Mouse (Mus musculus): ENCODE results near the gene Olfr1357. TPM values are rescaled to one million over a fixed set of nuclear protein-coding genes. Genes with fewer than 3 reads are reported as not detected.

The Olfr1357 gene
- polyA plus RNA-seq, 1 experiment from 2014 or later, result not detected

DNA sequence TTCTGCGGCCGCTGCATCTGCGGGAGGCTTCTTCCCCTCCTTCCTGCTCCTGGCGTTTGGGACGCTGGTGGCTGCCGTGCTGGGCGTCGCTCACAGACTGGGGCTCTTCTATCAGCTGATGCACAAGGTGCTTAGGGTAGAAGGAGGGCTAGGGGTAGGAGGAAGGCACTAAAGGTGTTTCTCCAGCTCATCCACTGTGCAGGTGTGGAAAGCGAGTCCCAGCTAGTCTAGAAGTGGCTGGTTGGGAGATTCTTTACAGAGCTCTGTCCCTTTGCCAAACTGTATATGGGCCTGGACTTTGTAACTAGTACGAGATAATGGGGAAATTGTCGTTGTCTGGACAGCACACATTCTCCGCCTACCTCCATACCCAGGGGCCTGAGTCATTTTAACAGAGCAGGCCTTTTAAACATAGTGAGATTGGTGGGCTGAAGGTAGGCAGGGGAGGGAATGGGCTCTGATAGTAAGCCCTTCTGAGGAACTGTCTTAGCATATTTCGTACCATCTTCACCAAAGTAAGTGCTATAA, 42.7 kb downstream of the Olfr1357 start:
- 0 out of 2 replicates have a peak, but pooled peaks cover 4% of the 10 kb centered on the region for H3K4me1 ChIP-seq (ENCODE audit: control insufficient read depth, insufficient read depth, low read length)
- no peaks in the 10 kb centered on the region for H3K9me3 ChIP-seq (ENCODE audit: control insufficient read depth, low read length)
- no peaks in the 10 kb centered on the region for H3K27me3 ChIP-seq (ENCODE audit: control insufficient read depth, insufficient read depth, low read length)
- H3K27ac ChIP-seq (ENCODE audit: low read depth, low read length), result no peak overlapping the region
- H3K36me3 ChIP-seq (ENCODE audit: control insufficient read depth, insufficient read depth, low read length), result no peaks in the 10 kb centered on the region
- peak overlapping the region; percentile 60 for H3K4me2 ChIP-seq (ENCODE audit: low read depth)
- ATAC-seq (ENCODE audit: insufficient read depth, low FRiP score, low TSS enrichment) (peak; percentile 33), DNase-seq (ENCODE audit: low spot score) (no peak)
- 15% methylated on average over 13 of the region's 13 CpGs for WGBS
- H3K4me3 ChIP-seq (ENCODE audit: low read depth, low read length), result peak overlapping the region; percentile 54
- H3K9ac ChIP-seq (ENCODE audit: low read length), result peak overlapping the region; percentile 58

DNA sequence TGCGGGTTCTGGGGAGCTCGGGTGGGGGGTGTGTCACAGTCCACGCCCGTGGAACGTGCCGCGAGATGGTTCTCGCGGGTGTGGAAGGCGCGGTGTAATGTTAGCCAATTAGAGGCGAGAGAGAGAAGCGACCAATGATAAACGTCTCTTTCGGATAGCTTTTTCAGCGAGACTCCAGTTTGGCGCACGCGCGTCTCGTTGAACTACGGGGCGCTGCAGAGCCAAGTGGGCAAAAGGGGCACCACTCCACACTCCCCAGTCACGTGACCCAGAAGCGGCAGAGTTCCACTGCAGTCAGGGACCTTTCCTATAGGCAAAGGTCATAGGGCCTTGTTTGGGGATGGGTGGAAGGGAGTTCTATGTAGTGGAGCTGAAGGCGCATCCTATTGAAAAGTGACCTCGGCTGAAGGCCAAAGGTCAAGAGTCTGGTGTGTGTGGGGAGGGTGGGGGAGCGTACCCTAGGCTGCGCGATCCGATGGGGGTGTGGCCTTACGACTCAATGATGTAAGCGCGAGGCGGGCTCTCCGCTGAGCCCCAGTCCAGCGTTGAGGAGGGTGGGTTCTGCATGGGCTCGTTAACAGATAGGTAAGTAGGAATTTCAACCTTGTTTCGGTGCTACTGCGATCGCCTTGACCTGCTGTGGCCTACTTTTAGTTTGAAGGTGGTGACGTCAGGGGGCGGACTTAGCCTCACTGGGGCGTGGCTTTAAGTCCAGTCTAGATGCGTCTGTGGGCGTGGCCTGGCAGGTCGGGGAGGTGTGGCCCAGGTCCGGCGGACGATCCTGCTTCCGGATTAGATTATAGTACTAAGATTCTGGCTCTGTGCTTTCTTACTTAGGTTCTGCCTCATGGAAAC, 43.4 kb downstream of the Olfr1357 start, which contains the start of gene Ilvbl:
TSS of gene Ilvbl (plus strand) at position 97 of the 855 bp plus-strand sequence.
- peak within 1 kb of the TSS; percentile 56; the same call in 1 of the 2 replicates for H3K27ac ChIP-seq (ENCODE audit: low read depth, low read length)
- H3K9me3 ChIP-seq (ENCODE audit: control insufficient read depth, low read length), result no peaks in the 10 kb centered on the region
- H3K36me3 ChIP-seq (ENCODE audit: control insufficient read depth, insufficient read depth, low read length), result no peaks in the 10 kb centered on the region
- peak within 1 kb of the TSS; percentile 60 for H3K4me2 ChIP-seq (ENCODE audit: low read depth)
- ATAC-seq (ENCODE audit: insufficient read depth, low FRiP score, low TSS enrichment), result peak; percentile 91
- peak within 1 kb of the TSS; percentile 58 for H3K9ac ChIP-seq (ENCODE audit: low read length)
- H3K4me3 ChIP-seq (ENCODE audit: low read depth, low read length), result peak within 1 kb of the TSS; percentile 54
- H3K4me1 ChIP-seq (ENCODE audit: control insufficient read depth, insufficient read depth, low read length), result 0 out of 2 replicates have a peak, but pooled peaks cover 4% of the 10 kb centered on the region
- H3K27me3 ChIP-seq (ENCODE audit: control insufficient read depth, insufficient read depth, low read length), result no peaks in the 10 kb centered on the region
- WGBS, result under 1% methylated on average over 51 of the region's 51 CpGs
- DNase-seq (ENCODE audit: low spot score), result peak; percentile 95

- H3K4me2 ChIP-seq (ENCODE audit: low read depth), result no peak overlapping the region
- WGBS, result 81% methylated on average over 3 of the region's 3 CpGs
- no peaks in the 10 kb centered on the region for H3K9me3 ChIP-seq (ENCODE audit: control insufficient read depth, low read length)
- ATAC-seq (ENCODE audit: insufficient read depth, low FRiP score, low TSS enrichment) (no peak), DNase-seq (ENCODE audit: low spot score) (no peak)
- no peak overlapping the region for H3K4me3 ChIP-seq (ENCODE audit: low read depth, low read length)
- no peaks in the 10 kb centered on the region for H3K36me3 ChIP-seq (ENCODE audit: control insufficient read depth, insufficient read depth, low read length)
- H3K9ac ChIP-seq (ENCODE audit: low read length), result no peak overlapping the region
- H3K27ac ChIP-seq (ENCODE audit: low read depth, low read length), result no peak overlapping the region
- 0 out of 2 replicates have a peak, but pooled peaks cover 4% of the 10 kb centered on the region for H3K4me1 ChIP-seq (ENCODE audit: control insufficient read depth, insufficient read depth, low read length)
- no peaks in the 10 kb centered on the region for H3K27me3 ChIP-seq (ENCODE audit: control insufficient read depth, insufficient read depth, low read length)
Measured at GRCm38 (mm10) chr10:78573226-78573625, 44.6 kb downstream of the Olfr1357 start.

GRCm38 (mm10) chr10:78570897-78571296, 47.0 kb downstream of the Olfr1357 start:
- H3K9me3 ChIP-seq (ENCODE audit: control insufficient read depth, low read length), result no peaks in the 10 kb centered on the region
- no peak overlapping the region for H3K4me3 ChIP-seq (ENCODE audit: low read depth, low read length)
- no peak overlapping the region for H3K27ac ChIP-seq (ENCODE audit: low read depth, low read length)
- H3K27me3 ChIP-seq (ENCODE audit: control insufficient read depth, insufficient read depth, low read length), result no peaks in the 10 kb centered on the region
- WGBS, result 69% methylated on average over 2 of the region's 2 CpGs
- H3K36me3 ChIP-seq (ENCODE audit: control insufficient read depth, insufficient read depth, low read length), result no peaks in the 10 kb centered on the region
- H3K4me1 ChIP-seq (ENCODE audit: control insufficient read depth, insufficient read depth, low read length), result 0 out of 2 replicates have a peak, but pooled peaks cover 4% of the 10 kb centered on the region
- H3K4me2 ChIP-seq (ENCODE audit: low read depth), result no peak overlapping the region
- no peak for DNase-seq (ENCODE audit: low spot score)
- no peak for ATAC-seq (ENCODE audit: insufficient read depth, low FRiP score, low TSS enrichment)
- H3K9ac ChIP-seq (ENCODE audit: low read length), result no peak overlapping the region

- Histone ChIP-seq H3K36me3 (ENCODE audit: control insufficient read depth, insufficient read depth, low read length) (no peaks in the 10 kb centered on the region), H3K27ac (ENCODE audit: low read depth, low read length) (no peak overlapping the region), H3K27me3 (ENCODE audit: control insufficient read depth, insufficient read depth, low read length) (no peaks in the 10 kb centered on the region), H3K9me3 (ENCODE audit: control insufficient read depth, low read length) (no peaks in the 10 kb centered on the region), H3K4me2 (ENCODE audit: low read depth) (no peak overlapping the region), H3K4me3 (ENCODE audit: low read depth, low read length) (no peak overlapping the region), H3K4me1 (ENCODE audit: control insufficient read depth, insufficient read depth, low read length) (0 out of 2 replicates have a peak, but pooled peaks cover 4% of the 10 kb centered on the region), H3K9ac (ENCODE audit: low read length) (no peak overlapping the region)
- 70% methylated on average over 6 of the region's 6 CpGs for WGBS
- no peak for DNase-seq (ENCODE audit: low spot score)
- ATAC-seq (ENCODE audit: insufficient read depth, low FRiP score, low TSS enrichment), result no peak
Measured at GRCm38 (mm10) chr10:78570416-78570815, 47.5 kb downstream of the Olfr1357 start.

DNA sequence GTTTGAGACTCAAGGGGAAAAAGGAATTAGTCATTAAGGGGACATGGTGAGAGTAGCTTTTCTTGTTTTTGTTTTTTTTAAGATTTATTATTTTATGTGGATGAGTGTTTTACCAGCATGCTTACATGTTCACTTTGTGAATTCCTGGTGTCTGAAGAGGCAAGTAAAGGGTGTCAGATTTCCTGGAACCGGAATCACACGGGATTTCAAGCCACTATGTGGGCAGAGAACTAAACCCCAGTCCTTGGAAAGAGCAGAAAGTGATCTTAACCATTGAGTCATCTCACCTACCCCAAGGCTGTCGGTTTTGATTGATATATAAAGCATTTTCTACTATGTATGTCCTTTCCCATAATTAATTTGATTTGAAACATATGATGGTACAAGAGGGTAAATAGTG, 48.2 kb downstream of the Olfr1357 start:
- Histone ChIP-seq H3K9me3 (ENCODE audit: control insufficient read depth, low read length) (no peaks in the 10 kb centered on the region), H3K4me3 (ENCODE audit: low read depth, low read length) (no peak overlapping the region), H3K27me3 (ENCODE audit: control insufficient read depth, insufficient read depth, low read length) (no peaks in the 10 kb centered on the region), H3K27ac (ENCODE audit: low read depth, low read length) (no peak overlapping the region), H3K4me1 (ENCODE audit: control insufficient read depth, insufficient read depth, low read length) (no peaks in the 10 kb centered on the region), H3K9ac (ENCODE audit: low read length) (no peak overlapping the region), H3K36me3 (ENCODE audit: control insufficient read depth, insufficient read depth, low read length) (no peaks in the 10 kb centered on the region), H3K4me2 (ENCODE audit: low read depth) (no peak overlapping the region)
- 65% methylated on average over 3 of the region's 3 CpGs for WGBS
- DNase-seq (ENCODE audit: low spot score) (no peak), ATAC-seq (ENCODE audit: insufficient read depth, low FRiP score, low TSS enrichment) (no peak)

- no peak for DNase-seq (ENCODE audit: low spot score)
- H3K4me1 ChIP-seq (ENCODE audit: control insufficient read depth, insufficient read depth, low read length), result no peaks in the 10 kb centered on the region
- H3K9ac ChIP-seq (ENCODE audit: low read length), result no peak overlapping the region
- no peaks in the 10 kb centered on the region for H3K27me3 ChIP-seq (ENCODE audit: control insufficient read depth, insufficient read depth, low read length)
- H3K27ac ChIP-seq (ENCODE audit: low read depth, low read length), result no peak overlapping the region
- H3K9me3 ChIP-seq (ENCODE audit: control insufficient read depth, low read length), result no peaks in the 10 kb centered on the region
- WGBS, result 91% methylated on average over 3 of the region's 3 CpGs
- H3K4me2 ChIP-seq (ENCODE audit: low read depth), result no peak overlapping the region
- ATAC-seq (ENCODE audit: insufficient read depth, low FRiP score, low TSS enrichment), result no peak
- H3K36me3 ChIP-seq (ENCODE audit: control insufficient read depth, insufficient read depth, low read length), result no peaks in the 10 kb centered on the region
- no peak overlapping the region for H3K4me3 ChIP-seq (ENCODE audit: low read depth, low read length)
Measured at GRCm38 (mm10) chr10:78569191-78569590, 48.7 kb downstream of the Olfr1357 start.

DNA sequence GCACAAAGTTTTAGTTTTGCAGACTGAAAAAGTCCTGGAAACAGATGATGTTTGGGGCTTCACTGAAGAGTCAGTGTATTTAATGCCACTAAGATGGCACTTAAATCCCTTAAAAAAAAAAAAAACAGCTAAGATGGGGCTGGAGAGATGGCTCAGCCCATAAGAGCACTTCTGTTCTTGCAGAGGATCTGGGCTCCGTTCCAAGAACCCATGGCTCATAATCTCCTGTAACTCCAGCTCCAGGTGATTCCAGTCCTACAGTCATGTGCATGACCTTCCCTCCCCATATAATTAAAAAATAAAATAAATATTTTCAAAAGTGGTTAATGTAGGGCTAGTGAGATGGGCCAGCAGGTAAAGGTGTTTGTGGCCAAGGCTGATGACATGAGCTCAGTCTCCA, 52.8 kb downstream of the Olfr1357 start:
- no peak overlapping the region for H3K4me2 ChIP-seq (ENCODE audit: low read depth)
- H3K27me3 ChIP-seq (ENCODE audit: control insufficient read depth, insufficient read depth, low read length), result no peaks in the 10 kb centered on the region
- DNase-seq (ENCODE audit: low spot score) (no peak), ATAC-seq (ENCODE audit: insufficient read depth, low FRiP score, low TSS enrichment) (no peak)
- H3K4me1 ChIP-seq (ENCODE audit: control insufficient read depth, insufficient read depth, low read length), result no peaks in the 10 kb centered on the region
- no peak overlapping the region for H3K27ac ChIP-seq (ENCODE audit: low read depth, low read length)
- H3K9me3 ChIP-seq (ENCODE audit: control insufficient read depth, low read length), result no peaks in the 10 kb centered on the region
- H3K4me3 ChIP-seq (ENCODE audit: low read depth, low read length), result no peak overlapping the region
- no peak overlapping the region for H3K9ac ChIP-seq (ENCODE audit: low read length)
- WGBS, result 93% methylated on average over 1 of the region's 1 CpGs
- no peaks in the 10 kb centered on the region for H3K36me3 ChIP-seq (ENCODE audit: control insufficient read depth, insufficient read depth, low read length)
